Mouse (Mus musculus): ENCODE results near the gene Parm1.

Gene Parm1

DNA sequence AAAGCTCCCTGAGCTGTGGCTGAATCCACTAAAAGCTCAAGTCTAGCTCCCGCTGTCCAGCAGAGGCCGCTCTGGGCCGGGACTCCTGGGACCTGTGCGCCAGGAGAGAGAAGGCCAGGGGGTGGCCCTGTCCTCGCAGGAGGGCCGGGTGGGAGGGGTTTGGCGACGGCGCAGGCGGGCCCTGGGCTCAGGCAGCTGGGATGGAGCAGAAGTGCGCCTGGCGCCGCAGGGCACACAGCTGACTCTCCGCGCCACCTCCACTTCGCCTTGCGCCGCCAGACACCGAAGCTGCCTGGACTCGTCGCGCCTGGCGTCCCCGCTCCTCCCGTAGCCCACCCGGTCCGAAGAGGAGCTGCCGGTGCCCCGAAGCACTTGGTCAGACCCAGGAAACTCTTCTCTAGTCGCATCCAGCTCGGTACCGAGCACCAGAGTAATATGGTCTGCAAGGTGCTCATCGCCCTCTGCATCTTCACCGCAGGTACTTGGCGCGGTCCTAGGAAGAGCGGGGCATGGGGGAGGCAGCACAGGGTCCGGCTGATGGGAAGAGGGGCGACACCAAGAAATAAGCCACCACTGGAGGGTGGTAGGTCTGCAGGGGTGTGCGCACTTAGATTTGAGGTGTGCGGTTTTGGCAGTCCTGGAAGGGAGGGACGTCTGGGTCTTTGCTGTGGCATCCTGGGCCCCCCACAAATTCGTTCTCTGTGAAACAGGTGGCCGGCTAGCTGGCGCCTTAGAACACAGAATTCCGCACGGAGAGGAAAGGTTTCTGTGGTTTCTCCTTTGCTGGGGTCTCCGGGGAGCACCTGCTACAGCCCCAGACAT, at the start of gene Parm1:
TSS of gene Parm1 (plus strand) at position 136 of the 822 bp plus-strand sequence.
- DNase-seq (ENCODE audit: low spot score): peak; percentile 79

DNA sequence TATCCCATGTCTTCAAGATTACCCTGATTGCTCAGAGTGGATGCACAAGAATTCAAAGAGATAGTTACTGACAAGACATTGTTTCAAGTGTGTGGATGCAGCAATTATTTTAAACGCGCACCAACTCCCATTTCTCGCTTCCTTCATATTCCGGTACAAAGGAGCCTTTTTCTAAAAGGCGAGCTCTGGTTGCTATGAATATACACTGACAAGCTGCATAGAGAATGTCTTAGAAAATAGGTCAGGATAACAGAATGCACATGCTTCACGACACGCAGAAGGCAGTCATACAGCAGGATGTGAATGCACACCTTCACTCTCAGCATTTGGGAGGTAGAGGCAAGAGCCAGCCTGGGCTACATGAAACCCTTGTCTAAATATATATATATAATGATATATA, 42.2 kb upstream of the Parm1 start:
- no peak for DNase-seq (ENCODE audit: low spot score)

DNA sequence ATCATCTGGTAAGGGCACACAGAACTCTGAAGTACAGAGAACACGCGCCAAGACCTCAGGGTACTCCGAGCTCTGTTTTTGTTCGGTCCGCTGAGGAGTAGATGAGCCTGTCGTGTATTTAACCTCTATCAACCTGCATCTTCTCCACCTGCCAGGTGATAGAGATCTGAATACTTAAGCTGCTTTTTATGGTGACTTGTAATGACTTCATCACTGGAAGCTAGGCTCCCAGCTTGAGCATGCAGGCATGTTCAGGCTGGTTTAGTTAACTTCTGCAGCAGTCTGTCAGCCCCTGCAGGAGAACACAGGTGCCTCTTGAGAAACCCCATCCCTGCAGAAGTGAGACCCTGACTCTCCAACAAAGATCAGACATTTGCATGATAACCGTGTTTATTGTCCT, 40.6 kb upstream of the Parm1 start:
- DNase-seq (ENCODE audit: low spot score): no peak

DNA sequence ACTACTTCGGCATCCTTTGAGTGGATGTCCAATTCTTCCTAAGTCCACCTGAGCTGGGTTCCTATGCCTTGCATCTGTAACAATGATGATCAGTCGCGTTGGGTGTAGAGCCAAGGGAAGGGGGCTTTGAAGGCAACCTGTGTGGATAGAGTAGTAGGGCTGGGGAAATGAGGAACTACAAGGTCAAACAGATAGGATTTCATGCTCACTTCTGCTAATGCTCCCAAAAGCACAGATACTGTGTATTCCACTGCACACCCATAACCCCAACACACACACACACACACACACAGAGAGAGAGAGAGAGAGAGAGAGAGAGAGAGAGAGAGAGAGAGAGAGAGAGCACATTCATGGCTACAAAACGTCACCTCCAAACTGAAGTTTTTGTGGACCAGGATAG, 38.7 kb upstream of the Parm1 start:
- no peak for DNase-seq (ENCODE audit: low spot score)

GRCm38 (mm10) chr5:91480129-91480528, 37.3 kb upstream of the Parm1 start:
- DNase-seq (ENCODE audit: low spot score): no peak

DNA sequence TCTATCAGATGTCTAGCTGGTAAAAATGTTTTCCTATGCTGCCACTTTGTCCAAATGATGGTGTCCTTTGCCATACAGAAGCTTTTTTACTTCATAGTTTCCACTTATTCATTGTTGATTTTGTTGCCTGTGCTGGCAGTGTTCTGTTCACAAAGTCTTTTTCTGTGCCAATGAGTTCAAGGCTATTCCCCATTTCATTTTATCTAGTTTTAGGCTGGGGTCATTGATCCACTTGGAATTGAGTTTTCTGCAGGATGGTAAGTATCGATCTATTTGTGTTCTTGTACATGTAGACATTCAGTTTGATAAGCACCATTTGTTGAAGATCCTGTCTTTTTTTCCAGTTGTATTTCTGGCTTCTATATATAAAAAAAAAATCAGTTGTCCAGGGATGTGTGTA, 33.1 kb upstream of the Parm1 start:
- DNase-seq (ENCODE audit: low spot score): no peak

DNA sequence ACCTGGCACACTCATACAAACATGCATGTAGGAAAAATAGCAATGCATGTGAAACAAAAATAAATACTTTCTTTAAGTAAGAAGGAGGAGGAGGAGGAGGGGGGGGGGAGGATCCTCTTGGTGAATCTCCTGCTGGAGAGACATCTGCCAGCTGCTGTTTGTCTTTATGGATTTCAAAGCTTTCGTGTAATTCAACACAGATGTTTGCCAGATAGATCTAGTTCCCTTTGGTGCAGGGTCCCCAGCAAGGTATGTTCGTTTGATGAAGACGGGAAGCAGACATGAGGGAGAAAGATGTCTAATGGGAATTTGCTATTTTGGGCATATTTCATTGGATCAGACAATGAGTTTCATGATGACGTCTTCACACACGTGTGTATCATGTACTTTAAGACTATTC, 23.0 kb upstream of the Parm1 start:
- no peak for DNase-seq (ENCODE audit: low spot score)

GRCm38 (mm10) chr5:91501361-91501760, 16.1 kb upstream of the Parm1 start:
- DNase-seq (ENCODE audit: low spot score): no peak

- DNase-seq (ENCODE audit: low spot score): no peak
Observed at GRCm38 (mm10) chr5:91502366-91502765, 15.0 kb upstream of the Parm1 start.

GRCm38 (mm10) chr5:91504320-91504922, 13.0 kb upstream of the Parm1 start:
- DNase-seq (ENCODE audit: low spot score): no peak

DNA sequence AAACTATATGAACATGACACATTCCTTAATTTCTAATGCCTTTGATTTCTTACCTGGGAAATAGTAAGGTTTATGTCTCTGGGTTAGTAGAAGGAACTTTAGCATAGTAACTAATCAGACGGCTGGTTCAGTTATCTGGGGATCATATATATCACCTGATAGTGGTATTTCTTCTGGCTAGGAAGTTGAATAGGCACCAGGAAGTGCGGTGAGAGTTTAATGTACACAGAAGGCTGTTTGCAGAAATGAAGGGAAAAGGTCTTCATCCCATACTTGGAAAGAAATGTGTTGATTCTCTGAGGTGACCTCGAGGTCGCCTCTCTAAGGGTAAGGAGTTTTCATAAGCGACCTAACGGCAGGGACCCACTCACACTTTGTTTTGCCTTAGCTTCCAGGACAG, 338 bp upstream of the Parm1 start:
- no peak for DNase-seq (ENCODE audit: low spot score)

GRCm38 (mm10) chr5:91518302-91518790, 931 bp downstream of the Parm1 start:
- DNase-seq (ENCODE audit: low spot score): no peak

DNA sequence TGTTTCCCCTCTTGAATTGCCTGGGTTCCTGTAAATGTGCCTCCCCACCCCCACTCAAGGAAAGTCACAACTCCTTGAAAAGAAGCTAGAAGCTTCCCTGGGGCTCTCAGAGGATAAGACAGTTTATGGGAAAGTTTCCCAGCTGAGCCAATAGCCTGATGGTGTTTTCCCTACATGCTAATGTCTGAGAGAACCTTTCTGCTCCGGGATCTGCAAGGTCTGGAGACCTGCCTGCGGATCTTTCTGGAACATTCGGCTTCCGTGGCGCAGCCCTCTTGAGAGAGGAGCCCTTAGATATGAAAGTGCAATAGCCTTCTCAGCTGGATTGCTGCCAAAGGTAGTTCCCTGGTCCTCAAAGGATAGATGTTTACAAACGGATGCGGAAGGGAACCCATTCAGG, 1.5 kb downstream of the Parm1 start:
- peak; percentile 57 for DNase-seq (ENCODE audit: low spot score)

DNA sequence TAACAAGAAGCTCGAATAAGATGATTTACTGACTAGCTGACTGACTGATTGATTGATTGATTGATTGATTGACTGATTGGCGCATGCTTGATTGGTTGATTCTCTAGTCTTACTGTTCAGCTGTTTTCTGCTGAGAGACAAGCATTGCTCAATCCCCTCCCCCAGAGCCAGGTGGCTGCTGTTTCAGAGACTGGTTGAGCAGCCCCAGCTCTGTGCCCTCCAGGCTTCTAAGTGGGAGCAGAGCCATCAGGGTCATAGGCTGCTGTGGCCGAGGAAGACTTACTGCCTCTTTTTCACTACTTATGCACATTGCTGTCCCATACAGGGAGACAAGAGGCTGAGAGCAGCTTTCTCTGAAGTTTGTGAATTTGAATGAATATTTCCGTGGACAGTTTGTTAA, 2.1 kb downstream of the Parm1 start:
- DNase-seq (ENCODE audit: low spot score): no peak

GRCm38 (mm10) chr5:91532748-91533496, 15.5 kb downstream of the Parm1 start:
- DNase-seq (ENCODE audit: low spot score): no peak

- DNase-seq (ENCODE audit: low spot score): no peak
Observed at GRCm38 (mm10) chr5:91559071-91559610, 41.7 kb downstream of the Parm1 start.

- no peak for DNase-seq (ENCODE audit: low spot score)
Observed at GRCm38 (mm10) chr5:91559711-91560110, 42.3 kb downstream of the Parm1 start.

DNA sequence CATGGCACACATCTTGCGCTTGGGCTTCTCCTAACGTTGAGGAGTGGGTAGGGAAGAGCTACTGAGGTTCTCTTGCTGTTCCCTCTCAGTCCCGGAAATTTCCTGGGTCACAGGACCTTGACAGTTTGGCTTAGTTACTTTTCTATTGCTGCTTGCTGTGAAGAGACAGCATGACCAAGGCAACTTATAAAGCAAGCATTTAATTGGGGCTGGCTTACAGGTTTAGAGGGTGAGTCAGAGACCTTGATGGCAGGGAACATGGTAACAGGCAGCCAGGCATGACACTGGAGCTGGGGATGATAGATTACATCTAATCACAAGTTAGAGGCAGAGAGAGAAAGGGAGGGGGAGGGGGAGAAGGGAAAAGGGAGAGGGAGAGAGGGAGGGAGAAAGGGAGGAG, 44.0 kb downstream of the Parm1 start:
- DNase-seq (ENCODE audit: low spot score): no peak

DNA sequence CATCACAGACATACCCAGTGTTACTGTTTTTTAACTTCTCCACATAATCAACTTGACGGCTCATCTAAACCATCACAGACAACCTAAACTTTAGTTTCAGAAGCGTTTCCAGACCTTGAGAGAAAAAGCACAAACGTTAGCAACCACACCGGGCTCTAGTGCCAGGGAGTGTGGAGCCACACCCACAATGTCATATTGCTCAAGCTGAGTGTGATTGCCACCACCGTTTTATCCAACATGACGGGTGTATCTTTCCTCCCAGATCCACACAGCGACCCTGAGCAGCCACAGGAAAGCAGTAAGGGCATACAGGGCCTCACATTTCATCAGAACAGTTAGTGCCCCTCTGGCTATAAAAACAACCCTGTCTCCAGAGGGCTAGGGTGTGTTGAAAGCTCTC, 45.1 kb downstream of the Parm1 start:
- DNase-seq (ENCODE audit: low spot score): no peak

GRCm38 (mm10) chr5:91564054-91564453, 46.6 kb downstream of the Parm1 start:
- no peak for DNase-seq (ENCODE audit: low spot score)

DNA sequence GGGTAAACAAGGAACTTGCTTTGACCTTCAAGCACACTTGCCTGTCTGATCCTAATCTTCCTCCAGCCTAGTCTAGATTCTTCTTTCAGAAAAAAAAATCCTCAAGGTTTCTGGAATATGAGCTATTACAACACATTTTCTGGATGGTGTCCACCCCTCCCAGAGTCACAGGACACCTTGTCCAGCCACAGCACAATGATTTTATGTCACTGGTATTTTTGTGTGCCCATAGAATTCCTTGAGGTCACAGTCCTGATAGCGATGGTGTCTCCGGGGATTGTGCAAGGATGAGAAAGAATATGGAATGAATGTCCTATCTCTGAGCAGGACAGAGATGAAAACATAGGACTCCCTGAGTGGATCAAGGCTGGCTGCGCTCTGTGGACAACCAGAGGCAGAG, 48.0 kb downstream of the Parm1 start:
- no peak for DNase-seq (ENCODE audit: low spot score)

- no peak for DNase-seq (ENCODE audit: low spot score)
Observed at GRCm38 (mm10) chr5:91566591-91566990, 49.2 kb downstream of the Parm1 start.

DNA sequence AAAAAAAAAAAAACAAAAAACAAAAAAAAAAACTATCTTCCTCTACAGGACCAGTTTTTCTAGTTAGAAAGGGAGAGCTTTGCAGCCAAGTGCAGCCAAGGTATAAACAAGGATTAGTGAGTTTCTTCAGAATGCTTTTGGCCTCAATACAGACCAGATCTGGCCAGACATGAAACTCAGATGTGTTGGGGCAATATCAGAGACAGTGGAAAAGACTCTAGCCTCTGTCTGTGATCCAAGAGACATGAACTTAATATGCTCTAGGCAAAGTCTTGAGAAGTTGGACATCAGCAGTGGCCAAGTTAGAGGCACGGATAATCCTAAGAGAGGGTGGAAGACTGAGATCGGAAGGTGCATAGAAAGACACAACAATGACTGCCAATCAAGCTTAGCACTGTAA, 56.8 kb downstream of the Parm1 start:
- no peak for DNase-seq (ENCODE audit: low spot score)
